Mouse (Mus musculus) liver, embryonic 14.5 days (tissue): ENCODE measurements at regions not wholly inside any gene's neighbourhood (a gene's known extent, or its start where the extent isn't known, plus 50 kb on each side); places are given as distances from the start of the nearest gene placed in this dataset.

ENCODE experiments used
- CTCF ChIP-seq: IDR thresholded peaks from 2 replicates; pipeline ENCODE4 v1.5.1; 2016; ENCODE audit warnings: antibody characterized with exemption, low read depth, control low read depth
- EP300 ChIP-seq: IDR thresholded peaks from 2 replicates; pipeline ENCODE4 v1.6.1; 2016; ENCODE audit warnings: antibody characterized with exemption, low read depth

DNA sequence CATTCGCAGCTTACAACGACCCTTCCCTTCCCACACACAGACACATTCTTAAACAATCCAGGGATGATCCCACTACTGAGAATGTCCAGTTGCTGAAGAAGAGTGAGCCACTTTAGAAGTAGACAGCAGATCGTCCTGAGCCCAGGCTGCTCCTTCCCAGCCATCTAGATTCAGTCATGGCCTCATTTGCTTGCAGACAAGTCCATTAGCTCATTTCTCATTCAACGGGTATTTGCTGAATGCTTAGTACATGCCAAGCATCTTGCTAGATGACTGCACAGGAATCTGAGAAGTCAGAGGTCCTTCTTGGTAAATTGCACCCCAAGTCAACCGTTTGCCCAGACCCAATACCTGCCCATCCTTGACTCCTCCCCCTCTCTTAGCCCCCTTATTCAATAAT, 57.8 kb downstream of the Ier5 start:
- TF ChIP-seq CTCF (no peak), EP300 (no peak)
